Mouse (Mus musculus) CH12.LX (cell line): ENCODE measurements around the gene Mrm1. TPM values are rescaled to one million over a fixed set of nuclear protein-coding genes. Genes with fewer than 3 reads are reported as not detected.

Source experiments
- DNase-seq: peaks from one replicate; pipeline ENCODE4 v3.0.0-alpha.2; 2013; ENCODE audit errors: extremely low read depth
- H3K27ac ChIP-seq: 2 replicates; pipeline ENCODE4 v1.5.1; 2012; ENCODE audit warnings: low read depth, mild to moderate bottlenecking, control low read depth, moderate library complexity; ENCODE audit not compliant: insufficient read depth
- H3K27me3 ChIP-seq: replicated peaks from 2 replicates; pipeline ENCODE3; 2012; ENCODE audit warnings: inconsistent platforms
- H3K36me3 ChIP-seq, 2 experiments: replicated peaks in 1 of 2; 2 replicates each; pipeline versions ENCODE3 to v1.6.1; 2012; ENCODE audit warnings: inconsistent platforms in 1 of 2, low read length in 1 of 2, mild to moderate bottlenecking in 1 of 2, mixed read lengths in 1 of 2, moderate library complexity in 1 of 2; ENCODE audit not compliant: control insufficient read depth in 1 of 2, insufficient read depth in 1 of 2
- H3K4me1 ChIP-seq, 2 experiments: 2 replicates each; pipeline ENCODE4 v1.6.1; 2012; ENCODE audit warnings: inconsistent platforms in 1 of 2, moderate library complexity in 1 of 2; ENCODE audit not compliant: insufficient read depth in 2 of 2, control insufficient read depth in 1 of 2
- H3K4me2 ChIP-seq: 2 replicates; pipeline ENCODE4 v1.6.1; 2012; ENCODE audit warnings: low read depth, mild to moderate bottlenecking, control low read depth; ENCODE audit not compliant: poor library complexity, insufficient read depth, severe bottlenecking
- H3K4me3 ChIP-seq, 3 experiments: fragments of 150-350 bp in 1 of 3; sonication (generic) in 1 of 3; replicated peaks in 1 of 3; 2 replicates each; pipeline versions ENCODE3 to v1.5.1; 2011 to 2012; ENCODE audit warnings: low read depth in 2 of 3, low read length in 2 of 3, mild to moderate bottlenecking in 2 of 3, moderate library complexity in 2 of 3, control low read depth in 1 of 3, improper control_type of control experiment in 1 of 3, inconsistent platforms in 1 of 3, mixed read lengths in 1 of 3; ENCODE audit not compliant: poor library complexity in 1 of 3
- H3K79me2 ChIP-seq: replicated peaks from 2 replicates; pipeline ENCODE4 v1.6.1; 2012; ENCODE audit warnings: mild to moderate bottlenecking, moderate library complexity; ENCODE audit not compliant: control insufficient read depth, poor library complexity, insufficient read depth, severe bottlenecking; ENCODE audit errors: extremely low read depth
- H3K9ac ChIP-seq: 2 replicates; pipeline ENCODE4 v1.6.1; 2012; ENCODE audit warnings: low read depth, mild to moderate bottlenecking, control low read depth, moderate library complexity; ENCODE audit not compliant: insufficient read depth
- H3K9me3 ChIP-seq: replicated peaks from 2 replicates; pipeline ENCODE3; 2012; ENCODE audit warnings: low read length, inconsistent platforms, mixed read lengths
- BHLHE40 ChIP-seq: IDR thresholded peaks from 2 replicates; pipeline ENCODE4 v1.6.1; 2011; ENCODE audit warnings: mild to moderate bottlenecking, low read depth, low read length, improper control_type of control experiment
- CHD1 ChIP-seq: IDR thresholded peaks from 2 replicates; pipeline ENCODE4 v1.6.1; 2012; ENCODE audit warnings: low read depth, low read length, improper control_type of control experiment, inconsistent platforms
- CHD2 ChIP-seq: IDR thresholded peaks from 2 replicates; pipeline ENCODE4 v1.6.1; 2011; ENCODE audit warnings: low read length, improper control_type of control experiment
- E2F4 ChIP-seq: IDR thresholded peaks from 2 replicates; pipeline ENCODE4 v1.6.1; 2011; ENCODE audit warnings: low read depth, low read length, improper control_type of control experiment; ENCODE audit not compliant: insufficient replicate concordance
- EP300 ChIP-seq: IDR thresholded peaks from 2 replicates; pipeline ENCODE4 v1.6.1; 2011; ENCODE audit warnings: low read length, improper control_type of control experiment
- ETS1 ChIP-seq: conservative IDR thresholded peaks from 2 replicates; pipeline ENCODE4 v1.6.1; 2012; ENCODE audit warnings: low read depth, mild to moderate bottlenecking, inconsistent platforms, low read length, improper control_type of control experiment, moderate library complexity
- HCFC1 ChIP-seq: IDR thresholded peaks from 2 replicates; pipeline ENCODE4 v1.6.1; 2012; ENCODE audit warnings: low read depth, mild to moderate bottlenecking, inconsistent platforms, low read length, improper control_type of control experiment
- MEF2A ChIP-seq: IDR thresholded peaks from 2 replicates; pipeline ENCODE4 v1.6.1; 2014; ENCODE audit warnings: low read depth, mild to moderate bottlenecking, inconsistent platforms, low read length, improper control_type of control experiment, borderline replicate concordance
- MYC ChIP-seq: IDR thresholded peaks from 2 replicates; pipeline ENCODE4 v1.6.1; 2011; ENCODE audit warnings: low read depth, mild to moderate bottlenecking, improper control_type of control experiment, low read length
- POLR2A ChIP-seq: IDR thresholded peaks from 2 replicates; pipeline ENCODE4 v1.6.1; 2011; ENCODE audit warnings: low read depth, mild to moderate bottlenecking, improper control_type of control experiment, low read length
- RAD21 ChIP-seq: IDR thresholded peaks from 2 replicates; pipeline ENCODE4 v1.6.1; 2011; ENCODE audit warnings: low read depth, mild to moderate bottlenecking, low read length, improper control_type of control experiment, moderate library complexity
- RCOR1 ChIP-seq: conservative IDR thresholded peaks from 2 replicates; pipeline ENCODE4 v1.6.1; 2012; ENCODE audit warnings: low read depth, mild to moderate bottlenecking, inconsistent platforms, low read length, improper control_type of control experiment
- SIN3A ChIP-seq: IDR thresholded peaks from 2 replicates; pipeline ENCODE4 v1.6.1; 2012; ENCODE audit warnings: low read length, improper control_type of control experiment, inconsistent platforms
- UBTF ChIP-seq: IDR thresholded peaks from 2 replicates; pipeline ENCODE4 v1.6.1; 2012; ENCODE audit warnings: low read depth, mild to moderate bottlenecking, inconsistent platforms, low read length, improper control_type of control experiment, moderate library complexity
- USF2 ChIP-seq: conservative IDR thresholded peaks from 2 replicates; pipeline ENCODE4 v1.6.1; 2011; ENCODE audit warnings: low read depth, low read length, improper control_type of control experiment
- ZMIZ1 ChIP-seq: IDR thresholded peaks from 2 replicates; pipeline ENCODE4 v1.6.1; 2012; ENCODE audit warnings: low read depth, mild to moderate bottlenecking, inconsistent platforms, low read length, improper control_type of control experiment
- ZNF384 ChIP-seq: IDR thresholded peaks from 2 replicates; pipeline ENCODE4 v1.6.1; 2012; ENCODE audit warnings: low read depth, low read length, improper control_type of control experiment, inconsistent platforms
- dilution Hi-C: fragments of 300-500 bp; cut with MboI; formaldehyde crosslinking; loops from 2 replicates; pipeline ENCODE4 v1.14.3; 2020; ENCODE audit warnings: low sequenced_read_pairs; ENCODE audit not compliant: extremely low pct_unique_long_range_greater_than_20kb, extremely low pct_ligation_motif_present
- in situ Hi-C: fragments of 300-500 bp; cut with MboI; formaldehyde crosslinking; loops from 3 replicates; pipeline ENCODE4 v1.14.3; 2019; ENCODE audit warnings: low sequenced_read_pairs, low pct_ligation_motif_present, low pct_unique_long_range_greater_than_20kb, mixed read lengths
- polyA plus RNA-seq: library from polyadenylated mRNA; unstranded; fragments of >175 nt; gene quantifications from 2 replicates; pipeline ENCODE4 v1.2.1, GENCODE M21; 2012; ENCODE audit warnings: low read depth; ENCODE audit not compliant: insufficient read length
- total RNA-seq, 2 experiments: library from RNA; depleted of rRNA; stranded (reverse); fragments of 300-350 nt in 1 of 2; fragments of >200 nt in 1 of 2; gene quantifications; 2 replicates each; pipeline ENCODE4 v1.2.3; 2012 to 2014

Gene Mrm1
- total and polyA plus RNA-seq, 3 experiments = 11.1 to 27.8 (median 16.1) TPM

DNA sequence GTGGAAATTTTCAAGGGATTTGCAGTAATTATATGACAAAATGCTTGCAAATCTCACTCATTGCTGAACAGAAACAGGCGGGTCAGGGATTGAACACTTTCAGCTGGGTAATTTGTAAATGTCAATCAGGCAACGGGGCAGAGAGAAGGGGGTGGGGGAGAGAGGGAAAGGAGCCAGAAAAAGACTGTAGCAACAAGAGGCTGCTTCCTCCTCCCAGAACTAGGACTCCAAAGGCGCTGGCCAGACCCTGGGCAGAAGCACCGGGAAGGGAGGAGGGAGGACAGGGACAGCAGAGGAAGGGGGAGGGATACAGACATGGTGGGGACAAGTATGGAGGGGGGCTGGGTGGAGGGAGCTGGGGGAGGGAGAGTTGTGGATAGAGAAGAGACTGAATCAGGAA is 43.8 kb downstream of the Mrm1 start:
- DNase-seq = no peak
- H3K79me2 ChIP-seq = no peaks in the 10 kb centered on the region
- no peak for TF ChIP-seq BHLHE40
- no peak for TF ChIP-seq ZMIZ1
- in situ Hi-C loops (no loop called here), dilution Hi-C loops (no loop called here)
- peaks cover 95% of the 10 kb centered on the region for H3K27me3 ChIP-seq
- no peak overlapping the region for H3K4me2 ChIP-seq
- H3K9ac ChIP-seq = no peak overlapping the region
- no peaks in the 10 kb centered on the region for H3K4me1 ChIP-seq
- H3K9me3 ChIP-seq = no peaks in the 10 kb centered on the region
- H3K27ac ChIP-seq = no peak overlapping the region
- H3K36me3 ChIP-seq = no peaks in the 10 kb centered on the region
- no peak overlapping the region for H3K4me3 ChIP-seq

DNA sequence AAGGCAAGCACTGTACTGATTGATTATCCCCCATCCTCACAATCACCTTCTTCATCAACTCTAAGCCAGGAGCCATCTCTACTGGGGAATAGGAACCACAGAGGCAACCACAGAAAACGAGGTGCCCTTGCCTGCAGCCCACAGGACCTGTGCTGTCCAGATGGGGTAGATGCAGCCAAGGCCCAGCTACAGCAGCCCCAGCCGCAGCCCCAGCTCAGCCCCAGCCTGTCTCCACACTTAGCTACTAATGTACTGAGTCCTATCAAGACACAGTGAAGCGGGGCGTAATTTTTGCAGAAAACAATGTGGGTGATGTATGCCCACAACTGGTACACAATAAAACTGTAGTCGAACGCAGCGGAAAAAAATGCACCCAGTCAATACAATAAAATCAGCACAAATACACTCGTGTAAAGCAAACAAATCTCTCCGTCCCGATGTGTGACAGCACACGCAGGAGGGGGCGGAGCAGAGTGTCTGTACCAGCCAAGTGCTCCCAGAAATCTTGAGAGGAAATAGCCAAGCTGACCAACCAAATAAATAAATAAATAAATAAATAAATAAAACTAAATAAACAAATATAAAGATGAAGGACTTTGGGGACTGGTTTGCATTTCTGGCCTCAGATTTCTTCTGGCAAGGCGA is 44.3 kb downstream of the Mrm1 start:
- dilution Hi-C loops = no loop called here
- Histone ChIP-seq H3K36me3 (no peaks in the 10 kb centered on the region), H3K4me1 (no peaks in the 10 kb centered on the region), H3K27me3 (peaks cover 95% of the 10 kb centered on the region), H3K27ac (no peak overlapping the region), H3K4me3 (no peak overlapping the region), H3K9me3 (no peaks in the 10 kb centered on the region), H3K79me2 (no peaks in the 10 kb centered on the region), H3K9ac (no peak overlapping the region), H3K4me2 (no peak overlapping the region)
- DNase-seq = no peak
- in situ Hi-C loops = no loop called here
- TF ChIP-seq USF2 = no peak
- no peak for TF ChIP-seq ETS1
- no peak for TF ChIP-seq E2F4
- no peak for TF ChIP-seq POLR2A
- no peak for TF ChIP-seq ZNF384
- no peak for TF ChIP-seq CHD2
- TF ChIP-seq BHLHE40 = no peak
- no peak for TF ChIP-seq SIN3A
- TF ChIP-seq CHD1 = no peak
- no peak for TF ChIP-seq RAD21
- TF ChIP-seq RCOR1 = no peak
- TF ChIP-seq MYC = no peak

DNA sequence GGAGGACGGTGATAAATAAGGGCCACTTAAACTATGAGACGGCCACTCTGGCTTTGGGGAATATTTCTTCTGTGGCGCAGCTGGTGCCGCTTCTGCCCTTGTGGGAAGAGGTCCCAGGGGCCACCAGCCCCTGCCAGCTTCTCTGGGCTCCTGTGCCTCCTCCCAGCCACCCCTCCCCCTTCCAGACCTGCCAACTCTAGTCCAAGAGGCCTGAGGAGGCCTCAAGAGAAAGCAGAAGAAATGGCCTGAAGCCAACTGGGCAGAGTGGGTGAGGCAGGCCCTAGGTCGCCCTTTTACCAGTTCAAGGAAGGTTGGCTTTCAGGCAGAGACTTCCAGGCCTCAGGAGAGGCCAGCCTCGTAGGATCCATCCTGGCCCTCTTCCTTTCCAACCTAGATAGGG is 51.4 kb downstream of the Mrm1 start:
- 0 out of 4 replicates have a peak, but pooled peaks cover 0 to 4% of the 10 kb centered on the region in 2 experiments for H3K4me1 ChIP-seq
- H3K9ac ChIP-seq = no peak overlapping the region
- H3K4me3 ChIP-seq = no peak overlapping the region
- in situ Hi-C loops (no loop called here), dilution Hi-C loops (no loop called here)
- H3K36me3 ChIP-seq = no peaks in the 10 kb centered on the region
- H3K27me3 ChIP-seq = peaks cover 95% of the 10 kb centered on the region
- H3K79me2 ChIP-seq = no peaks in the 10 kb centered on the region
- H3K27ac ChIP-seq = no peak overlapping the region
- no peaks in the 10 kb centered on the region for H3K9me3 ChIP-seq
- no peak for DNase-seq
- no peak overlapping the region for H3K4me2 ChIP-seq
- TF ChIP-seq UBTF = no peak
- TF ChIP-seq HCFC1 = no peak
- TF ChIP-seq EP300 = no peak
- no peak for TF ChIP-seq MEF2A
- TF ChIP-seq, all 38 proteins: peak for 0
